Comparison of ENCODE assay signal across 23 mouse cellular contexts in the genomic region with DNA sequence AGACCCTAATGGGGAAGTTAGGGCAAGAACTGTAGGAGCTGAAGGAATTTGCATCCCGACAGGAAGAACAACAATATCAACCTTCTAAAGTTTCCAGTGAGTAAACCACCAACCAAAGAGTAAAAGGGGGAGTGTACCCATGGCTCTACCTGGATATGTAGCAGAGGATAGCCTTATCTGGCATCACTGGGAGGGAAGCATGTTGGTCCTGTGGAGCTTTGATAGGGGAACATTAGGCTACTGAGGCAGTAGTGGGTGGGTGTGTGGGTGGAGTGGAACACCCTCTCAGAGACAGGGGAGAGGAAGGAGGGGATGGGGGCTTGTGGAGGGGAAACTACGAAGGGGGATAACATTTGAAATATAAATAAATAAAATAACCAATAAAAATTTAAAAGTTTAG.
DNase-seq lines count a peak whose midpoint lies in the region; ATAC-seq and TF ChIP-seq lines count a peak whose summit lies in the region.
"Had no signal": no experiment of that assay in that cellular context is flagged by ENCODE, and none has a peak within 500 bp of the region (broad histone marks: within the 10 kb centered on the region; RNA-seq: fewer than 3 reads in every experiment).

No protein-coding gene starts in this region.

- H3K27me3 ChIP-seq in MEL (ENCODE audit: control insufficient read depth in 1 of 2, insufficient read depth in 2 of 2, low read length in 2 of 2): no peaks in the 10 kb centered on the region
- no peaks in the 10 kb centered on the region for H3K27me3 ChIP-seq in hindbrain, postnatal 0 days (ENCODE audit: insufficient read depth, low read length)
- H3K27me3 ChIP-seq in heart, adult 2 months (ENCODE audit: control insufficient read depth, insufficient read depth, low read length): no peaks in the 10 kb centered on the region
- H3K27me3 ChIP-seq: CH12.LX; embryonic facial prominence, embryonic 12.5 days; forebrain, embryonic 13.5 days; forebrain, embryonic 15.5 days; Patski had no signal

- H3K4me1 ChIP-seq in MEL (ENCODE audit: control insufficient read depth in 1 of 2, insufficient read depth in 2 of 2, low read length in 2 of 2): no peaks in the 10 kb centered on the region
- H3K4me1 ChIP-seq in hindbrain, postnatal 0 days (ENCODE audit: insufficient read depth, low read length): no peaks in the 10 kb centered on the region
- no peaks in the 10 kb centered on the region for H3K4me1 ChIP-seq in heart, adult 2 months (ENCODE audit: control insufficient read depth, insufficient read depth, low read length)
- H3K4me1 ChIP-seq: embryonic facial prominence, embryonic 10.5 days; embryonic facial prominence, embryonic 12.5 days; forebrain, embryonic 13.5 days; forebrain, embryonic 15.5 days had no signal

- TF ChIP-seq RAD21 in MEL (IDR thresholded peaks at IDR 0.05; ENCODE audit: low read depth, low read length): no peak

- H3K4me3 ChIP-seq in MEL (ENCODE audit: control insufficient read depth in 1 of 2, insufficient read depth in 1 of 2, low read depth in 2 of 2, low read length in 2 of 2): no peak overlapping the region
- no peak overlapping the region for H3K4me3 ChIP-seq in hindbrain, postnatal 0 days (ENCODE audit: low read length)
- no peak overlapping the region for H3K4me3 ChIP-seq in heart, adult 2 months
- H3K4me3 ChIP-seq: embryonic facial prominence, embryonic 10.5 days; embryonic facial prominence, embryonic 12.5 days; forebrain, embryonic 13.5 days; forebrain, embryonic 15.5 days had no signal

- peak; percentile 54 for DNase-seq in MEL (ENCODE audit: low read depth, low spot score)
- DNase-seq in c-Kit-negative CD71-positive TER-119-positive erythroid progenitor cells, embryonic 14.5 days (ENCODE audit: low read depth, low spot score): peak; percentile 4
- DNase-seq in c-Kit-positive CD71-positive TER-119-positive erythroid progenitor cells, embryonic 14.5 days (ENCODE audit: low spot score): peak; percentile 21
- no peak for DNase-seq in hindbrain, postnatal 0 days (ENCODE audit: low spot score)
- DNase-seq in heart, adult 2 months: no peak
- DNase-seq: adrenal gland, postnatal 10 days; adrenal gland, postnatal 25 days; B cell, adult 2 months; cerebellum, adult 11-12 months; cerebellum, adult 2 months; cerebellum, adult 9-10 months; cerebellum, postnatal 10 days; cerebellum, postnatal 25 days; forebrain, postnatal 0 days had no signal

- H3K79me2 ChIP-seq in MEL (ENCODE audit: control insufficient read depth, insufficient read depth, low read length, poor library complexity): no peaks in the 10 kb centered on the region
- no peaks in the 10 kb centered on the region for H3K79me2 ChIP-seq in heart, adult 2 months (replicated peaks; ENCODE audit: control insufficient read depth, insufficient read depth, low read length)

- intact Hi-C loops in heart, adult 2 months (cut with DNase I): no loop called here

- no peaks in the 10 kb centered on the region for H3K9me3 ChIP-seq in MEL (replicated peaks; ENCODE audit: insufficient read depth, low read length)
- no peaks in the 10 kb centered on the region for H3K9me3 ChIP-seq in hindbrain, postnatal 0 days (ENCODE audit: low read length)
- H3K9me3 ChIP-seq: embryonic facial prominence, embryonic 10.5 days; embryonic facial prominence, embryonic 12.5 days; forebrain, embryonic 13.5 days; forebrain, embryonic 15.5 days had no signal

- peak overlapping the region; percentile 28 for H3K27ac ChIP-seq in MEL (ENCODE audit: control insufficient read depth, low read depth, low read length)
- no peak overlapping the region for H3K27ac ChIP-seq in hindbrain, postnatal 0 days
- H3K27ac ChIP-seq in heart, adult 2 months: no peak overlapping the region
- H3K27ac ChIP-seq: embryonic facial prominence, embryonic 10.5 days; embryonic facial prominence, embryonic 12.5 days; forebrain, embryonic 13.5 days; forebrain, embryonic 15.5 days had no signal

- H3K36me3 ChIP-seq in MEL (ENCODE audit: control insufficient read depth in 1 of 2, insufficient read depth in 2 of 2, low read length in 2 of 2): no peaks in the 10 kb centered on the region
- H3K36me3 ChIP-seq in hindbrain, postnatal 0 days (ENCODE audit: insufficient read depth, low read length): no peaks in the 10 kb centered on the region
- no peaks in the 10 kb centered on the region for H3K36me3 ChIP-seq in heart, adult 2 months (ENCODE audit: control insufficient read depth, insufficient read depth, low read length)
- H3K36me3 ChIP-seq: embryonic facial prominence, embryonic 10.5 days; embryonic facial prominence, embryonic 12.5 days; forebrain, embryonic 15.5 days; G1E had no signal

- no peak overlapping the region for H3K9ac ChIP-seq in MEL (ENCODE audit: control insufficient read depth, low read depth, low read length, poor library complexity, severe bottlenecking)
- no peak overlapping the region for H3K9ac ChIP-seq in hindbrain, postnatal 0 days (replicated peaks; ENCODE audit: low read length)
- H3K9ac ChIP-seq in heart, adult 2 months (ENCODE audit: low read depth, low read length): no peak overlapping the region
- H3K9ac ChIP-seq: embryonic facial prominence, embryonic 12.5 days; forebrain, embryonic 13.5 days; forebrain, embryonic 15.5 days; forebrain, postnatal 0 days had no signal

- TF ChIP-seq POLR2A in MEL (IDR thresholded peaks at IDR 0.05; ENCODE audit: control insufficient read depth in 1 of 2, insufficient read depth in 1 of 2, low read depth in 1 of 2, low read length in 2 of 2, poor library complexity in 1 of 2): no peak
- TF ChIP-seq POLR2A in heart, adult 2 months (IDR thresholded peaks at IDR 0.05; ENCODE audit: insufficient read depth, low read depth, low read length): no peak

- ATAC-seq in hindbrain, postnatal 0 days: no peak
- ATAC-seq: activated CD4-positive, CD25-positive, alpha-beta regulatory T cell, adult 4 months; CD4-positive, CD25-positive, alpha-beta regulatory T cell, adult 4 months; forebrain, embryonic 13.5 days; forebrain, embryonic 15.5 days; forebrain, postnatal 0 days; Patski had no signal

- H3K4me2 ChIP-seq in hindbrain, postnatal 0 days (ENCODE audit: low read depth, low read length): no peak overlapping the region
- H3K4me2 ChIP-seq: embryonic facial prominence, embryonic 12.5 days; forebrain, embryonic 13.5 days; forebrain, embryonic 15.5 days had no signal

- no peak for TF ChIP-seq CTCF in MEL (IDR thresholded peaks at IDR 0.05 in 2 of 3, conservative IDR thresholded peaks at IDR 0.05 in 1 of 3; ENCODE audit: control insufficient read depth in 1 of 3, insufficient read depth in 1 of 3, low read depth in 2 of 3, low read length in 3 of 3, poor library complexity in 1 of 3, severe bottlenecking in 1 of 3)
- TF ChIP-seq CTCF in hindbrain, postnatal 0 days (IDR thresholded peaks at IDR 0.05; ENCODE audit: low read depth): no peak
- no peak for TF ChIP-seq CTCF in heart, adult 2 months (IDR thresholded peaks at IDR 0.05)

- 91% methylated on average over 2 of the region's 2 CpGs for WGBS in hindbrain, postnatal 0 days
- 60% methylated on average over 2 of the region's 2 CpGs for WGBS in heart, adult 2 months

- peak; percentile 30 to 80; a peak in 2 of 4 replicates for TF ChIP-seq EP300 in MEL (IDR thresholded peaks at IDR 0.05; ENCODE audit: low read depth in 1 of 2, low read length in 2 of 2)
- TF ChIP-seq EP300 in heart, adult 2 months (IDR thresholded peaks at IDR 0.05; ENCODE audit: insufficient read depth, low read depth, low read length): no peak

TF ChIP-seq in MEL, 35 proteins besides CTCF, POLR2A, EP300 and RAD21:
- TF ChIP-seq ZMIZ1 (IDR thresholded peaks at IDR 0.05; ENCODE audit: low read depth, low read length) (no peak), TCF12 (IDR thresholded peaks at IDR 0.05; ENCODE audit: low read depth, low read length) (peak; percentile 40; the same call in 1 of the 2 replicates), JUND (IDR thresholded peaks at IDR 0.05; ENCODE audit: low read depth, low read length) (no peak)

Comparison
In these comparisons a context has a peak if more than half of its experiments do, and no peak if none do; other contexts are left out.
1. DNase-seq: peak in MEL (single experiment), c-Kit-negative CD71-positive TER-119-positive erythroid progenitor cells, embryonic 14.5 days (single experiment) and c-Kit-positive CD71-positive TER-119-positive erythroid progenitor cells, embryonic 14.5 days (single experiment); none in hindbrain, postnatal 0 days (single experiment) and heart, adult 2 months (0 of 2).